In genomic region chr10:84056323-84057169, GRCm38 (mm10) we compare ENCODE assay signal across 8 mouse cellular contexts.
DNase-seq lines count a peak whose midpoint lies in the region; ATAC-seq and TF ChIP-seq lines count a peak whose summit lies in the region.
"Had no signal": no experiment of that assay in that cellular context is flagged by ENCODE, and none has a peak within 500 bp of the region (broad histone marks: within the 10 kb centered on the region; RNA-seq: fewer than 3 reads in every experiment).

No protein-coding gene starts in this region.

- H3K9ac ChIP-seq in kidney, embryonic 15.5 days = no peak overlapping the region

- H3K9me3 ChIP-seq in kidney, embryonic 15.5 days (replicated peaks) = no peaks in the 10 kb centered on the region

- no peak overlapping the region for H3K4me2 ChIP-seq in kidney, embryonic 15.5 days

- TF ChIP-seq POLR2A in kidney, adult 2 months (IDR thresholded peaks at IDR 0.05; ENCODE audit: low read depth, low read length) = no peak

- TF ChIP-seq CTCF in kidney, adult 2 months (conservative IDR thresholded peaks at IDR 0.05; ENCODE audit: insufficient read depth, insufficient read length, low read depth, low read length) = no peak

- no peak overlapping the region for H3K4me3 ChIP-seq in kidney, adult 2 months (ENCODE audit: insufficient read depth, low read depth, low read length)
- H3K4me3 ChIP-seq in kidney, embryonic 15.5 days (replicated peaks) = no peak overlapping the region

- no peaks in the 10 kb centered on the region for H3K27me3 ChIP-seq in kidney, adult 2 months (replicated peaks; ENCODE audit: control insufficient read depth, insufficient read depth, low read length)
- 0 out of 2 replicates have a peak, but pooled peaks cover 5% of the 10 kb centered on the region for H3K27me3 ChIP-seq in kidney, embryonic 15.5 days

- DNase-seq in kidney, adult 2 months = peak; percentile 55
- DNase-seq in NIH3T3 (ENCODE audit: low read depth) = peak; percentile 79
- DNase-seq in c-Kit-positive CD71-negative TER-119-negative erythroid progenitor cells, embryonic 14.5 days (ENCODE audit: low read depth) = peak; percentile 6
- DNase-seq in lung, postnatal 36 days = peak; percentile 25
- no peak for DNase-seq in right cerebral cortex, adult 2 months (ENCODE audit: low spot score in 2 of 2)
- DNase-seq in layer of hippocampus, postnatal 36 days = no peak

- H3K36me3 ChIP-seq in kidney, adult 2 months (ENCODE audit: control insufficient read depth, insufficient read depth, low read length) = no peaks in the 10 kb centered on the region
- H3K36me3 ChIP-seq in kidney, embryonic 15.5 days = no peaks in the 10 kb centered on the region

- H3K27ac ChIP-seq in kidney, adult 2 months (ENCODE audit: insufficient read depth, low read depth, low read length) = peak overlapping the region; percentile 75
- no peak overlapping the region for H3K27ac ChIP-seq in kidney, embryonic 15.5 days
- H3K27ac ChIP-seq: macrophage had no signal

- no peak for ATAC-seq in kidney, embryonic 15.5 days (replicated peaks; ENCODE audit: low FRiP score)

- WGBS in kidney, adult 2 months = 81% methylated on average over 14 of the region's 14 CpGs
- WGBS in kidney, embryonic 15.5 days = 82% methylated on average over 14 of the region's 14 CpGs

- peaks cover 13% of the 10 kb centered on the region for H3K4me1 ChIP-seq in kidney, adult 2 months (ENCODE audit: control insufficient read depth, insufficient read depth, low read length)
- H3K4me1 ChIP-seq in kidney, embryonic 15.5 days = peaks cover 31% of the 10 kb centered on the region

Comparison
In these comparisons a context has a peak if more than half of its experiments do, and no peak if none do; other contexts are left out.
1. DNase-seq: peak in kidney, adult 2 months (single experiment), NIH3T3 (single experiment), c-Kit-positive CD71-negative TER-119-negative erythroid progenitor cells, embryonic 14.5 days (single experiment) and lung, postnatal 36 days (single experiment); none in right cerebral cortex, adult 2 months (0 of 2) and layer of hippocampus, postnatal 36 days (0 of 2).